Mouse (Mus musculus) heart, adult 11 months (tissue): ENCODE results near the gene Coasy.

Experiments used
- DNase-seq: peaks from one replicate; pipeline ENCODE4 v3.0.0; 2022

Coasy gene

GRCm38 (mm10) chr11:101082208-101083082 is at the start of gene Coasy:
TSS of gene Coasy (plus strand) at chr11:101082565.
- peak; percentile 99 for DNase-seq

- DNase-seq, result no peak
Observed at GRCm38 (mm10) chr11:101033856-101034500, 48.4 kb upstream of the Coasy start.

GRCm38 (mm10) chr11:101034614-101035327 is 47.6 kb upstream of the Coasy start:
- DNase-seq, result peak; percentile 91

GRCm38 (mm10) chr11:101035328-101035695 is 47.1 kb upstream of the Coasy start:
- no peak for DNase-seq

- no peak for DNase-seq
Observed at GRCm38 (mm10) chr11:101037795-101038194, 44.6 kb upstream of the Coasy start.

- no peak for DNase-seq
Observed at GRCm38 (mm10) chr11:101045826-101046225, 36.5 kb upstream of the Coasy start.

- no peak for DNase-seq
Observed at GRCm38 (mm10) chr11:101046440-101046839, 35.9 kb upstream of the Coasy start.

GRCm38 (mm10) chr11:101047502-101047901 is 34.9 kb upstream of the Coasy start:
- no peak for DNase-seq

GRCm38 (mm10) chr11:101050359-101050758 is 32.0 kb upstream of the Coasy start:
- no peak for DNase-seq

- no peak for DNase-seq
Observed at GRCm38 (mm10) chr11:101051051-101051493, 31.3 kb upstream of the Coasy start.

- no peak for DNase-seq
Observed at GRCm38 (mm10) chr11:101051617-101052016, 30.7 kb upstream of the Coasy start.

GRCm38 (mm10) chr11:101052751-101053473 is 29.5 kb upstream of the Coasy start:
- DNase-seq, result peak; percentile 98

GRCm38 (mm10) chr11:101053974-101054373 is 28.4 kb upstream of the Coasy start:
- DNase-seq, result no peak

- DNase-seq, result no peak
Observed at GRCm38 (mm10) chr11:101055418-101055817, 26.9 kb upstream of the Coasy start.

- DNase-seq, result peak; percentile 98
Observed at GRCm38 (mm10) chr11:101056885-101057284, 25.5 kb upstream of the Coasy start.

- peak; percentile 98 for DNase-seq
Observed at GRCm38 (mm10) chr11:101057860-101058259, 24.5 kb upstream of the Coasy start.

- peak; percentile 99 for DNase-seq
Observed at GRCm38 (mm10) chr11:101058726-101059125, 23.6 kb upstream of the Coasy start.

GRCm38 (mm10) chr11:101059473-101059872 is 22.9 kb upstream of the Coasy start:
- peak; percentile 92 for DNase-seq

- peak; percentile 99 for DNase-seq
Observed at GRCm38 (mm10) chr11:101060126-101060525, 22.2 kb upstream of the Coasy start.

GRCm38 (mm10) chr11:101061049-101061448 is 21.3 kb upstream of the Coasy start:
- DNase-seq, result peak; percentile 90

- peak; percentile 99 for DNase-seq
Observed at GRCm38 (mm10) chr11:101062165-101062884, 20.0 kb upstream of the Coasy start.
